Mouse (Mus musculus) limb, embryonic 14.5 days (tissue): ENCODE data around the gene Hormad2. TPM values are rescaled to one million over a fixed set of nuclear protein-coding genes. Genes with fewer than 3 reads are reported as not detected.
A peak's percentile ranks its signal among the peaks of the same experiment; 100 is the strongest.

Experiments
- ATAC-seq: fragments of 200-750 bp; cut with Nextera tagmentation; 2 replicates; pipeline ENCODE4 v1.8.0; 2017; ENCODE audit warnings: low read depth, moderate number of reproducible peaks, moderate TSS enrichment; ENCODE audit not compliant: low FRiP score
- DNase-seq: peaks from one replicate; pipeline ENCODE4 v3.0.0-alpha.2; 2015; ENCODE audit warnings: low spot score
- H3K27ac ChIP-seq: fragments of 300-500 bp; sonication (generic); replicated peaks from 2 replicates; pipeline ENCODE4 v1.5.1; 2014; ENCODE audit warnings: low read depth, mild to moderate bottlenecking, low read length, moderate library complexity, mixed read lengths
- H3K27me3 ChIP-seq: fragments of 300-500 bp; sonication (generic); 2 replicates; pipeline ENCODE4 v1.6.1; 2014; ENCODE audit warnings: low read length, mixed read lengths; ENCODE audit not compliant: control insufficient read depth, insufficient read depth
- H3K36me3 ChIP-seq: fragments of 300-500 bp; sonication (generic); 2 replicates; pipeline ENCODE4 v1.6.1; 2014; ENCODE audit warnings: mild to moderate bottlenecking, low read length, moderate library complexity, mixed read lengths; ENCODE audit not compliant: control insufficient read depth, insufficient read depth
- H3K4me1 ChIP-seq: fragments of 300-500 bp; sonication (generic); 2 replicates; pipeline ENCODE4 v1.6.1; 2014; ENCODE audit warnings: antibody characterized with exemption, low read length, mixed read lengths; ENCODE audit not compliant: control insufficient read depth, insufficient read depth
- H3K4me2 ChIP-seq: fragments of 300-500 bp; sonication (generic); replicated peaks from 2 replicates; pipeline ENCODE4 v1.6.1; 2014; ENCODE audit warnings: low read depth, mild to moderate bottlenecking, low read length, moderate library complexity; ENCODE audit not compliant: severe bottlenecking
- H3K4me3 ChIP-seq: fragments of 300-500 bp; sonication (generic); replicated peaks from 2 replicates; pipeline ENCODE4 v1.5.1; 2014; ENCODE audit warnings: low read length
- H3K9ac ChIP-seq: fragments of 300-500 bp; sonication (generic); 2 replicates; pipeline ENCODE4 v1.6.1; 2014; ENCODE audit warnings: mild to moderate bottlenecking, low read depth, low read length, moderate library complexity; ENCODE audit not compliant: severe bottlenecking
- H3K9me3 ChIP-seq: fragments of 300-500 bp; sonication (generic); 2 replicates; pipeline ENCODE4 v1.6.1; 2016; ENCODE audit warnings: low read length; ENCODE audit not compliant: control insufficient read depth
- POLR2A ChIP-seq: fragments of 200-500 bp; IDR thresholded peaks from 2 replicates; pipeline ENCODE4 v1.8.0; 2012; ENCODE audit warnings: inconsistent platforms, mild to moderate bottlenecking, moderate library complexity, borderline replicate concordance; ENCODE audit not compliant: insufficient read depth, insufficient read length; ENCODE audit errors: extremely low read depth
- WGBS: fragments of 180-500 bp; shearing (Covaris S2); extraction: QIAGEN DNeasy Blood & Tissue Kit; methylation state at CpG from one replicate; pipeline ENCODE4 v1.1.7; 2014; 5-methylcytosine and 5-hydroxymethylcytosine counted together
- polyA plus RNA-seq, 2 experiments: library from polyadenylated mRNA; depleted of rRNA in 1 of 2; stranded (reverse) in 1 of 2; unstranded in 1 of 2; fragments of >200 nt; fragmentation: Nextera tagmentation in 1 of 2; extraction: Ambion mirVana in 1 of 2; gene quantifications; 2 replicates each; pipeline versions ENCODE4 v1.2.1 to v1.2.3; 2012 to 2014

Hormad2 gene
- polyA plus RNA-seq, 2 experiments = 0.23 to 0.25 TPM

GRCm38 (mm10) chr11:4332961-4333360, 107.9 kb downstream of the Hormad2 start:
- ATAC-seq = no peak
- H3K4me3 ChIP-seq = no peak overlapping the region
- no peak overlapping the region for H3K4me2 ChIP-seq
- no peak for TF ChIP-seq POLR2A
- no peak overlapping the region for H3K9ac ChIP-seq
- DNase-seq = no peak
- H3K4me1 ChIP-seq = no peaks in the 10 kb centered on the region
- H3K9me3 ChIP-seq = no peaks in the 10 kb centered on the region
- no peaks in the 10 kb centered on the region for H3K27me3 ChIP-seq
- H3K27ac ChIP-seq = no peak overlapping the region
- no peaks in the 10 kb centered on the region for H3K36me3 ChIP-seq
- 90% methylated on average over 2 of the region's 2 CpGs for WGBS

GRCm38 (mm10) chr11:4328188-4328587, 112.7 kb downstream of the Hormad2 start:
- no peak overlapping the region for H3K4me2 ChIP-seq
- no peaks in the 10 kb centered on the region for H3K27me3 ChIP-seq
- DNase-seq (no peak), ATAC-seq (no peak)
- 0 out of 2 replicates have a peak, but pooled peaks cover 4% of the 10 kb centered on the region for H3K4me1 ChIP-seq
- H3K36me3 ChIP-seq = no peaks in the 10 kb centered on the region
- 79% methylated on average over 3 of the region's 3 CpGs for WGBS
- H3K9ac ChIP-seq = no peak overlapping the region
- no peak for TF ChIP-seq POLR2A
- no peak overlapping the region for H3K27ac ChIP-seq
- H3K4me3 ChIP-seq = no peak overlapping the region
- H3K9me3 ChIP-seq = no peaks in the 10 kb centered on the region

- Histone ChIP-seq H3K4me3 (no peak overlapping the region), H3K27ac (no peak overlapping the region), H3K9me3 (no peaks in the 10 kb centered on the region), H3K4me2 (no peak overlapping the region), H3K36me3 (no peaks in the 10 kb centered on the region), H3K4me1 (0 out of 2 replicates have a peak, but pooled peaks cover 4% of the 10 kb centered on the region), H3K27me3 (no peaks in the 10 kb centered on the region), H3K9ac (no peak overlapping the region)
- no peak for DNase-seq
- TF ChIP-seq POLR2A = no peak
- no peak for ATAC-seq
- 68% methylated on average over 11 of the region's 11 CpGs for WGBS
Observed at GRCm38 (mm10) chr11:4323481-4323880, 117.4 kb downstream of the Hormad2 start.

- 39% methylated on average over 6 of the region's 6 CpGs for WGBS
- no peak overlapping the region for H3K4me2 ChIP-seq
- H3K9ac ChIP-seq = no peak overlapping the region
- no peaks in the 10 kb centered on the region for H3K9me3 ChIP-seq
- no peak for TF ChIP-seq POLR2A
- no peak overlapping the region for H3K4me3 ChIP-seq
- H3K36me3 ChIP-seq = no peaks in the 10 kb centered on the region
- no peak overlapping the region for H3K27ac ChIP-seq
- H3K27me3 ChIP-seq = no peaks in the 10 kb centered on the region
- DNase-seq (peak; percentile 59), ATAC-seq (no peak)
- 0 out of 2 replicates have a peak, but pooled peaks cover 4% of the 10 kb centered on the region for H3K4me1 ChIP-seq
Observed at GRCm38 (mm10) chr11:4322943-4323342, 118.0 kb downstream of the Hormad2 start.

GRCm38 (mm10) chr11:4320876-4321275, 120.0 kb downstream of the Hormad2 start:
- Histone ChIP-seq H3K27me3 (no peaks in the 10 kb centered on the region), H3K27ac (no peak overlapping the region), H3K4me1 (0 out of 2 replicates have a peak, but pooled peaks cover 4% of the 10 kb centered on the region), H3K36me3 (no peaks in the 10 kb centered on the region), H3K4me3 (no peak overlapping the region), H3K4me2 (no peak overlapping the region), H3K9ac (no peak overlapping the region), H3K9me3 (no peaks in the 10 kb centered on the region)
- DNase-seq (no peak), ATAC-seq (no peak)
- TF ChIP-seq POLR2A = no peak
- WGBS = 75% methylated on average over 4 of the region's 4 CpGs
